Mouse (Mus musculus): Measurements from ENCODE around the gene Gucd1.
"Not testable (repeated sequence)": the region's sequence is repeated elsewhere in the genome, so short reads cannot be mapped to it uniquely, and the experiment has no call there.

The Gucd1 gene

GRCm38 (mm10) chr10:75503692-75504091 lies 14.1 kb downstream of the Gucd1 start:
- DNase-seq (ENCODE audit: low spot score), result no peak

GRCm38 (mm10) chr10:75501641-75502040 lies 16.1 kb downstream of the Gucd1 start:
- DNase-seq (ENCODE audit: low spot score), result no peak

- no peak for DNase-seq (ENCODE audit: low spot score)
These were observed 17.4 kb downstream of the Gucd1 start for GRCm38 (mm10) chr10:75500345-75500744.

- no peak for DNase-seq (ENCODE audit: low spot score)
These were observed 18.0 kb downstream of the Gucd1 start for GRCm38 (mm10) chr10:75499791-75500190.

- DNase-seq (ENCODE audit: low spot score), result not testable (repeated sequence)
These were observed 18.6 kb downstream of the Gucd1 start for GRCm38 (mm10) chr10:75499214-75499613.

GRCm38 (mm10) chr10:75495921-75496320 lies 21.9 kb downstream of the Gucd1 start:
- no peak for DNase-seq (ENCODE audit: low spot score)

GRCm38 (mm10) chr10:75495304-75495703 lies 22.5 kb downstream of the Gucd1 start:
- no peak for DNase-seq (ENCODE audit: low spot score)

- peak; percentile 53 for DNase-seq (ENCODE audit: low spot score)
These were observed 25.9 kb downstream of the Gucd1 start for GRCm38 (mm10) chr10:75491936-75492262.

GRCm38 (mm10) chr10:75491234-75491935 lies 26.4 kb downstream of the Gucd1 start:
- DNase-seq (ENCODE audit: low spot score), result no peak

- DNase-seq (ENCODE audit: low spot score), result no peak
These were observed 27.0 kb downstream of the Gucd1 start for GRCm38 (mm10) chr10:75490731-75491130.

- no peak for DNase-seq (ENCODE audit: low spot score)
These were observed 28.2 kb downstream of the Gucd1 start for GRCm38 (mm10) chr10:75489522-75489921.

- no peak for DNase-seq (ENCODE audit: low spot score)
These were observed 30.6 kb downstream of the Gucd1 start for GRCm38 (mm10) chr10:75487131-75487530.

- peak; percentile 67 for DNase-seq (ENCODE audit: low spot score)
These were observed 31.4 kb downstream of the Gucd1 start for GRCm38 (mm10) chr10:75486086-75486979.

GRCm38 (mm10) chr10:75484767-75485166 lies 33.0 kb downstream of the Gucd1 start:
- no peak for DNase-seq (ENCODE audit: low spot score)

GRCm38 (mm10) chr10:75484066-75484465 lies 33.7 kb downstream of the Gucd1 start:
- no peak for DNase-seq (ENCODE audit: low spot score)

- no peak for DNase-seq (ENCODE audit: low spot score)
These were observed 34.8 kb downstream of the Gucd1 start for GRCm38 (mm10) chr10:75482919-75483483.

- no peak for DNase-seq (ENCODE audit: low spot score)
These were observed 35.5 kb downstream of the Gucd1 start for GRCm38 (mm10) chr10:75482271-75482670.

- DNase-seq (ENCODE audit: low spot score), result no peak
These were observed 36.1 kb downstream of the Gucd1 start for GRCm38 (mm10) chr10:75481703-75482102.

- DNase-seq (ENCODE audit: low spot score), result no peak
These were observed 37.8 kb downstream of the Gucd1 start for GRCm38 (mm10) chr10:75479955-75480354.

GRCm38 (mm10) chr10:75477034-75477433 lies 40.7 kb downstream of the Gucd1 start:
- DNase-seq (ENCODE audit: low spot score), result no peak

GRCm38 (mm10) chr10:75475139-75475850 lies 42.5 kb downstream of the Gucd1 start:
- DNase-seq (ENCODE audit: low spot score), result not testable (repeated sequence)

- DNase-seq (ENCODE audit: low spot score), result no peak
These were observed 43.2 kb downstream of the Gucd1 start for GRCm38 (mm10) chr10:75474571-75474970.

Data from T-cell, adult 2 months (primary cell).